Mouse (Mus musculus) subcutaneous adipose tissue, adult 2 months (tissue): ENCODE measurements around the gene Mettl11b. TPM values are rescaled to one million over a fixed set of nuclear protein-coding genes. Genes with fewer than 3 reads are reported as not detected.

Experiments used
- polyA plus RNA-seq: library from polyadenylated mRNA; depleted of rRNA; stranded (reverse); fragments of >200 nt; gene quantifications from 2 replicates; pipeline ENCODE4 v1.2.3, GENCODE M21; 2012; ENCODE audit warnings: low replicate concordance; rRNA removed

Mettl11b gene
- not detected in 2 replicates for polyA plus RNA-seq

DNA sequence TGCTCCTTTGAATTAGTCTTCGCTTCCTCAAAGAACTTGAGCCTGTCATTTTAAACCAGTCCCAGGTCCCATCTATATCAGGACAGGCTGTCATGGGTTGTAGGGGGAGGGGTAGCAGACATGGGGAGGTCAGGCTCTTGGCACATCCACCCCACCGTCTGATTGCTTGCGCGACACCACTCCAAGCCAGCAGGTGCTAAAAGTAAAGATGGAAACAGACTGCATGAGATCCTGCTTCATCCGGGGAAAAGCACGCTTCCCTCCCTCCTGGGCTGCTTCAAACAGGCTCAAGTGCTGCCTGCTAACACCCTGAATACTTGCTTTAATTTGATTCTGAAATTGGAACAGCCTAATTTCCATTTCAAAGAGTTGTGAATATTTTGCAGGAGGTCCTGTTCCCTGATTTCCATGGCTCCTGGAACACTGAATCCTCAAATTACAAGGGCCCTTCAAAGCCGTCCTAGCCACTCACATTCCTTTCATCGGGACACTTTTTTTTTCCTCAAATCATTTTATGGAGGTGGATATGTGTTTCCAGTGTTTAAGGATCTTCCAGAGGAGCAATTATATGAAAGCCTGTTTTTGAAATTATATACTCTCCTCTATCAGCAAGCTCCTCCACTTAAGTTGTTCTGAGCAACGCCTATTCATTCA, at the start of gene Mettl11b:
Gene Mettl11b (minus strand): TSS at position 127 of the 654 bp plus-strand sequence.

Other genes with a start within 250 kb of the Mettl11b start
- 6.8 and 8.5 TPM in 2 replicates for gene Kifap3, start 54.4 kb upstream of the Mettl11b start, polyA plus RNA-seq
- 7.9 and 10.8 TPM in 2 replicates for gene Scyl3, start 203.9 kb upstream of the Mettl11b start, polyA plus RNA-seq